ENCODE assay signal across 7 mouse cellular contexts in genomic region chr10:73098966-73099845, GRCm38 (mm10). TPM values are rescaled to one million over a fixed set of nuclear protein-coding genes. Genes with fewer than 3 reads are reported as not detected.
DNase-seq lines count a peak whose midpoint lies in the region; ATAC-seq and TF ChIP-seq lines count a peak whose summit lies in the region.

Pcdh15 (plus strand) TSS chr10:73099342.

- no peak for ATAC-seq in embryonic facial prominence, embryonic 13.5 days (ENCODE audit: insufficient number of reproducible peaks, insufficient read depth, low FRiP score, low TSS enrichment, low read depth)
- ATAC-seq in hindbrain, embryonic 11.5 days (ENCODE audit: low FRiP score) = peak; percentile 48
- 0 out of 2 replicates have a peak, but pooled peaks have one; percentile 23 for ATAC-seq in liver, embryonic 11.5 days (replicated peaks; ENCODE audit: low FRiP score)

- H3K4me2 ChIP-seq in embryonic facial prominence, embryonic 13.5 days = peak within 1 kb of the TSS; percentile 97
- peak within 1 kb of the TSS; percentile 96 for H3K4me2 ChIP-seq in hindbrain, embryonic 11.5 days (replicated peaks; ENCODE audit: low read depth, low read length)
- peak within 1 kb of the TSS; percentile 68 for H3K4me2 ChIP-seq in liver, embryonic 11.5 days

- H3K36me3 ChIP-seq in embryonic facial prominence, embryonic 13.5 days = no peaks in the 10 kb centered on the region
- no peaks in the 10 kb centered on the region for H3K36me3 ChIP-seq in hindbrain, embryonic 11.5 days (ENCODE audit: control insufficient read depth, insufficient read depth, low read length)
- H3K36me3 ChIP-seq in liver, embryonic 11.5 days (ENCODE audit: control insufficient read depth, insufficient read depth, low read length) = no peaks in the 10 kb centered on the region

- peak within 1 kb of the TSS; percentile 61 for H3K27ac ChIP-seq in left cerebral cortex, adult 2 months
- H3K27ac ChIP-seq in embryonic facial prominence, embryonic 13.5 days = no peak within 1 kb of the TSS
- H3K27ac ChIP-seq in hindbrain, embryonic 11.5 days (ENCODE audit: low read depth, low read length) = no peak within 1 kb of the TSS
- no peak within 1 kb of the TSS for H3K27ac ChIP-seq in liver, embryonic 11.5 days (ENCODE audit: low read depth, low read length)

- intact Hi-C loops in left cerebral cortex, adult 2 months (cut with DNase I) = loop anchor here (2.0 to 10.0 kb wide), 5 partner anchors 87 to 1674 kb away; partner anchors contain the start of gene Zwint

- peaks cover 76% of the 10 kb centered on the region for H3K27me3 ChIP-seq in embryonic facial prominence, embryonic 13.5 days
- H3K27me3 ChIP-seq in hindbrain, embryonic 11.5 days (ENCODE audit: control insufficient read depth, insufficient read depth, low read length) = peaks cover 25% of the 10 kb centered on the region
- H3K27me3 ChIP-seq in liver, embryonic 11.5 days (replicated peaks; ENCODE audit: control insufficient read depth, insufficient read depth, low read length) = peaks cover 49% of the 10 kb centered on the region

- peak within 1 kb of the TSS; percentile 63 for H3K4me3 ChIP-seq in left cerebral cortex, adult 2 months
- peak within 1 kb of the TSS; percentile 59 for H3K4me3 ChIP-seq in embryonic facial prominence, embryonic 13.5 days
- H3K4me3 ChIP-seq in hindbrain, embryonic 11.5 days (ENCODE audit: low read depth, low read length) = peak within 1 kb of the TSS; percentile 63
- H3K4me3 ChIP-seq in liver, embryonic 11.5 days (ENCODE audit: low read depth, low read length) = peak within 1 kb of the TSS; percentile 47

- peak within 1 kb of the TSS; percentile 68 for H3K9ac ChIP-seq in embryonic facial prominence, embryonic 13.5 days
- H3K9ac ChIP-seq in hindbrain, embryonic 11.5 days (ENCODE audit: low read depth, low read length) = peak within 1 kb of the TSS; percentile 56; the same call in 1 of the 2 replicates
- H3K9ac ChIP-seq in liver, embryonic 11.5 days (ENCODE audit: low read depth, low read length) = no peak within 1 kb of the TSS

- no peak for TF ChIP-seq CTCF in left cerebral cortex, adult 2 months (IDR thresholded peaks at IDR 0.05)

- H3K9me3 ChIP-seq in embryonic facial prominence, embryonic 13.5 days = no peaks in the 10 kb centered on the region
- no peaks in the 10 kb centered on the region for H3K9me3 ChIP-seq in hindbrain, embryonic 11.5 days (ENCODE audit: control insufficient read depth, low read length)
- H3K9me3 ChIP-seq in liver, embryonic 11.5 days (ENCODE audit: control insufficient read depth, low read length) = no peaks in the 10 kb centered on the region

- peaks cover 17% of the 10 kb centered on the region for H3K4me1 ChIP-seq in embryonic facial prominence, embryonic 13.5 days
- H3K4me1 ChIP-seq in hindbrain, embryonic 11.5 days (replicated peaks; ENCODE audit: control insufficient read depth, insufficient read depth, low read length) = no peaks in the 10 kb centered on the region
- no peaks in the 10 kb centered on the region for H3K4me1 ChIP-seq in liver, embryonic 11.5 days (replicated peaks; ENCODE audit: control insufficient read depth, insufficient read depth, low read length)

- under 1% methylated on average over 79 of the region's 79 CpGs for WGBS in embryonic facial prominence, embryonic 13.5 days
- WGBS in hindbrain, embryonic 11.5 days = under 1% methylated on average over 78 of the region's 79 CpGs
- 2% methylated on average over 76 of the region's 79 CpGs for WGBS in liver, embryonic 11.5 days

- peak; percentile 42 to 63 for DNase-seq in left cerebral cortex, adult 2 months (ENCODE audit: extremely low spot score in 1 of 2, low spot score in 2 of 2)
- no peak for DNase-seq in left cerebral cortex, adult 11 months (ENCODE audit: low spot score)
- DNase-seq in hindbrain, embryonic 11.5 days (ENCODE audit: low spot score) = peak; percentile 69
- peak; percentile 38 for DNase-seq in liver, embryonic 11.5 days (ENCODE audit: low spot score)
- DNase-seq in right cerebral cortex, postnatal 10 days (ENCODE audit: low spot score in 2 of 2) = peak; percentile 43 to 48
- no peak for DNase-seq in spleen, adult 12 weeks (ENCODE audit: low spot score)

RNA-seq across cellular contexts. Expression of gene Pcdh15, which starts in this region (rescaled TPM):
- 10 to 100 TPM; 32.1 to 35.0 TPM for total RNA-seq in left cerebral cortex, adult 2 months (2021)
- 6.4 and 6.6 TPM in 2 replicates for polyA plus RNA-seq in embryonic facial prominence, embryonic 13.5 days (2015; fragmentation: Nextera tagmentation; extraction: Ambion mirVana)
- polyA plus RNA-seq in hindbrain, embryonic 11.5 days (2014; fragmentation: Nextera tagmentation; extraction: Ambion mirVana) = 1.3 and 2.0 TPM in 2 replicates
- 1.1 and 1.3 TPM in 2 replicates for polyA plus RNA-seq in liver, embryonic 11.5 days (2014; fragmentation: Nextera tagmentation; extraction: Ambion mirVana)

Comparison
In these comparisons a context has a peak if more than half of its experiments do, and no peak if none do; other contexts are left out.
1. DNase-seq: peak in left cerebral cortex, adult 2 months (2 of 2), hindbrain, embryonic 11.5 days (single experiment), liver, embryonic 11.5 days (single experiment) and right cerebral cortex, postnatal 10 days (2 of 2); none in left cerebral cortex, adult 11 months (single experiment) and spleen, adult 12 weeks (single experiment).
2. Peak in every context shown above with its lines, with median percentiles within 50 percentile points of each other: H3K4me3 ChIP-seq and H3K4me2 ChIP-seq.